Mouse (Mus musculus) layer of hippocampus, postnatal 10 days (tissue): ENCODE measurements around the gene Atad1. TPM values are rescaled to one million over a fixed set of nuclear protein-coding genes. Genes with fewer than 3 reads are reported as not detected.
A peak's percentile ranks its signal among the peaks of the same experiment; 100 is the strongest.
"Not testable (repeated sequence)": the region's sequence is repeated elsewhere in the genome, so short reads cannot be mapped to it uniquely, and the experiment has no call there.

Experiments
- DNase-seq, 2 experiments: peaks; one replicate each; pipeline ENCODE4 v3.0.0; 2021; ENCODE audit warnings: low spot score in 2 of 2
- long read RNA-seq: library from polyadenylated mRNA; stranded (forward); transcript quantifications from one replicate; pipeline ENCODE4 v2.0.0, GENCODE M21; 2023
- total RNA-seq, 2 experiments: library from RNA; stranded (reverse); gene quantifications; 2 replicates each; pipeline ENCODE4 v1.2.3; 2021

Atad1 gene
- total RNA-seq, result 100 to 1,000 TPM; 105 to 121 TPM
- long read RNA-seq, transcript Atad1-203 (10 exons, 3,771 nt), result major isoform, 84 of 98 reads
- long read RNA-seq, partial matches to known transcripts, result 4 of 98 reads
- long read RNA-seq, other reads (novel, unspliced or antisense), result 9 of 98 reads

DNA sequence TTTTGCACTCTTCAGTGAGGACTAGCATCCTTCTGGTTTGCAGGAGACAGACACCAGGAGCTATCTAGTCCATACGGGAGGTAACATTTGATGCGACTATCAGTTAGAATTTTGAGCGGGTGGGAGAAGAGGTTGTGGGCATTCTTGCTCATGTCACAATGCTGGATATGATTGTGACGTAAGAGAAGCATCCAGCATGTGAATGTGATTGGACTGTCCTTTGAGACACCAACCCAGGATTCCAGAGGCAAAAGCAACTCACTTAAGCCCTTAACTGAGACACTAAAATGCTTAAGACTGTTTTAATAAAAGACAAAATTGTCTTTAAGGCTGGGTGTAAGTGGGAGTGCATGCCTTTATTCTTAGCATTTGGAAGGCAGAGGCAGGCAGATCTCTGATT is at the start of gene Atad1:
Gene Atad1 (minus strand): TSS at position 101 of the 400 bp plus-strand sequence.
- no peak for DNase-seq

DNA sequence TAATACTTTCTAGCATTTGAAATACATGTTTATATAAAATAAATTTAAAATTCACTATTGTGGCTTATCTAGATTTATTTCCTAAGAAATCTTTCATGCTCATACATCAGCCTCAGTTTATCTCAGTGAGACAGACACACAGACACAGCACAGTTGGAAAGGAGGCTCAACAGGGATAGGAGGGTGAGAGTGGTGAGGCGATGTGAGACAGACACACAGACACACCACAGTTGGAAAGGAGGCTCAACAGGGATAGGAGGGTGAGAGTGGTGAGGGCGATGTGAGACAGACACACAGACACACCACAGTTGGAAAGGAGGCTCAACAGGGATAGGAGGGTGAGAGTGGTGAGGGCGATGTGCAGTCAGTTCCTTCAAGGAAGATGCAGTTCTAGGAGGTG is 48.4 kb upstream of the Atad1 start:
- DNase-seq, result not testable (repeated sequence)

DNA sequence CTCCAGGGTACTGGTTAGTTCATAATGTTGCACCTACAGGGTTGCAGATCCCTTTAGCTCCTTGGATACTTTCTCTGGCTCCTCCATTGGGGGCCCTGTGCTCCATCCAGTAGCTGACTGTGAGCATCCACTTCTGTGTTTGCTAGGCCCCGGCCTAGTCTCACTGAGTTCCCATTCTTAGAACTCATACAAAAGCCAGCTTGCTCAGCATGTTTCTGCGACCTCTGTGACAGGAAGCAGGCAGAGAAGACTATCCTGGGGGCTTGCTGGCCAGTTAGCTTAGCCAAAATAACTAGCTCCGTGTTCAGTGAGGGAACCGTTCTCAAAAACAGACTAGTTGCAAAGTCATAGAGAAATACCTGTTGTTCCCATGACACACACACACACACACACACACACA is 47.8 kb upstream of the Atad1 start:
- DNase-seq, result not testable (repeated sequence)

DNA sequence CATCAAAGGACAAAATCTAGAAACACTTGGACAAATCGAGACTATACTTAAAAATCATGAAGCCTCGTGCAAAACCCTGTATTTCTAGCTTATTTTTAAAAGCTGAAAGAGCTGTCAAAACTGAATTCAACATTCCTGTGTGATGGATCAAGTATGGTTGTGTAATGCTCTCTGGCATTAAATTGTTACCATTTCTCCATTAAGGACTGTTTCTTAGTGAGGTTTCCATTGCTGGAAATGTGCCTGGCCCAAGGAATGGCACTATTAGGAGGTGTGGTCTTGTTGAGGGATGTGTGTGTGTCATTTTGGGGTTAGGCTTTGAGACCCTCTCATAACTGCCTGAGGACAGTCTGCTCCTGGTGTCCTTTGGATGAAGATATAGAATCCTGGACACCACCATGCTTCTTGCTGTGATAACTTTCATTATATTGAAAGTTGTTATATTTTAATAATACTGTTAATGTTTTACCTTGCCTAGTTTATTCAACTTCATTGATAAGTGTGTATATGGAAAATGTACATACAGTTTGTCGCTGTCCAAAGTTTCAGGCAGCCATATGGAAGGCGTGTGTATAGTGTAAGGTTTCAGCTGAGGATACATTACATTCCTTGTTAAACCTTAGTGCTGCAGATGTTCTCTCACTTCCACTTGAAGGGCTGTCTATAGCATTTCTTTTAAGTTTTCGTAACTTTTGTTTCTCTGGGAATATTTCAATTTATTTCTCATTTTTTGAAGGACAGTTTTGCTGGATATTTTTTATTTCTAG is 41.9 kb upstream of the Atad1 start:
- DNase-seq, result no peak

DNA sequence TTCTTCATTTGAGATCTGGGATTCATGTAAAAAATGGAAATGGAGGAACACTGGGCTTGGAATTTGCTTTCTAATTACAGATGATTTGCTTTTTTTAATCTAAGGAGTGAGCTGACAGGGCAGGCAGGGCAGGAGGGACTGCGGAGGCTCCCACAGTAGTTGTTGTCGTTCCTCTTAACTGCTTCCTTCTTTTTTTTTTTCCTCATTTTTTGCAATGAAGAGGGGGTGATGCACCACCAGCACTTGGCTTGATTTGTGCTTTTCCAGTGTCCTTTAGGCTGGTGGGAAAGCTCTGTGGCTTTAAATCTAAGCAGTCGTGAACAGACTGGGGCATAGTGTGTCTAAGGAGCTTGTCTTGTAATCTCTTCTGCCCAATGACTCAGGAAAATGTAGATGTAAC is 39.5 kb upstream of the Atad1 start:
- no peak for DNase-seq

DNA sequence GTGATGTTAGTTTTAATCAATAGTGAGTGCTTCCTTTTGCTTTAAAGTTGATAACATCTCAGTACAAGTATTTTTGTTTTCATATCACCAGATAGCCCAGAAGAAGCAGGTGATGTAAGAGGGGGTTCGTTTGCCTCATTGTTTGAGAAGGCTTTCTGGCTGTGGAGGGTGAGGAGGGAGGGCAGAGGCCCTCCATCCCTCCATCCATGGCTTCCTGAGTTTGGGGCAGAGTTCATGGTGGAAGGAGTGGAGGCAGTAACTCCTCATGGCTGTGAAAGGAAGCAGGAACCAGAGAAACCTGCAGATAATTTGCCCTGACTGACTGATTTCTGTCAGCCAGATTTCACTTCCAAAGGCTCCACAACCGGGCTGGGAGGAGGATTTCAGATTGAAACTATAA is 38.8 kb upstream of the Atad1 start:
- DNase-seq, result no peak

DNA sequence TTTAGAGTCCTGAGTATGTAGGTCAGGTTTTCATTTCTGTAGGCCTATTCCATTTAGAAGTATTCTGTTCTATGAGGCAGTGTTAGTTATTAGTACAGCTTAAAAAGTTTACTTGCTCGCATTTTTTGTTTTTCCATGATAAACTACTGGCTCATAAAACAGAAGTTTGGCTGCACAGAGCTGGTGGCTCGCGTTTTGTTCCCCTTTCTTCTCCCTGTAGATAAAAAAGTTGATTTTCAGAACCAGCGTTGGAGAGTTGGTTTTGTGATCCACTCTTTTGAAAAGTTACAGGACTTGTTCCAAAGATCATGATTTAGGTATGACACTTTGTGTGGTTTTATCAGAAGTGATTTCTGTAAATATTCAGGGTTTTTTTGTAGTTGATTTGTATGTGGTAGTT is 22.9 kb upstream of the Atad1 start:
- no peak for DNase-seq

DNA sequence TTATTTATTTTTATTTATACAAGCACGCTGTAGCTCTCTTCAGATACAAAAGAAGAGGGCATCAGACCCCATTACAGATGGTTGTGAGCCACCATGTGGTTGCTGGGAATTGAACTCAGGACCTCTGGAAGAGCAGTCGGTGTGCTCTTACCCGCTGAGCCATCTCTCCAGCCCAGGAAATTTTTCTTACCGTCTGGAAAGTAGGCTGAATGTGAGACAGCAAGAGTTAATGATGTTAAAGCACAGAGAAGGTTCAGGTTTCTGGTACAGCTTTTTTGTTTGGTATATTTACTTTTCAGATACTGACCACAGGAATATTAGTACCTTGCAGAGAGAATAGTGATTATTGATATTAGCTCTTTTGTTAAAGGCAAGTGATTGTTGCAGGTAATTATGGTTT is 21.6 kb upstream of the Atad1 start:
- DNase-seq, result no peak

DNA sequence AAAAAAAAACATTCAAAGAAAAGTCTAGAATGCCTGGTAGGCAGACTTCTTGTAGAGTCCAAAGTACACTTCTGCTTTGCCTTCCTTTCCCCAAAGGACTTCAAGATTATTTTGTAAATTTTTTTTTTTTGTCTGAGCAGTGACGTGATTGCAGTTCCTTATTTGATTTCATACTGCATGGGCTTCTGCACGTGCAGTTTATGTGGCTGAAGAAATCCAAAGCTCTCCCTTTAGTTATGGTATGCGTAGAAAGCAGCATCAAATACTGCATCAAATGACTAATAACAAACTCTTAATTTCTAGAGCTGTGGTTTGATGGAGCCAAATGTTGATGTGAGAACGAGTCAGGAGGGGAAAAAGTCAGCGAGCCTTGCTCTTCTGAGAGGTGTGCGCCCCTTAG is 20.9 kb upstream of the Atad1 start:
- DNase-seq, result no peak

DNA sequence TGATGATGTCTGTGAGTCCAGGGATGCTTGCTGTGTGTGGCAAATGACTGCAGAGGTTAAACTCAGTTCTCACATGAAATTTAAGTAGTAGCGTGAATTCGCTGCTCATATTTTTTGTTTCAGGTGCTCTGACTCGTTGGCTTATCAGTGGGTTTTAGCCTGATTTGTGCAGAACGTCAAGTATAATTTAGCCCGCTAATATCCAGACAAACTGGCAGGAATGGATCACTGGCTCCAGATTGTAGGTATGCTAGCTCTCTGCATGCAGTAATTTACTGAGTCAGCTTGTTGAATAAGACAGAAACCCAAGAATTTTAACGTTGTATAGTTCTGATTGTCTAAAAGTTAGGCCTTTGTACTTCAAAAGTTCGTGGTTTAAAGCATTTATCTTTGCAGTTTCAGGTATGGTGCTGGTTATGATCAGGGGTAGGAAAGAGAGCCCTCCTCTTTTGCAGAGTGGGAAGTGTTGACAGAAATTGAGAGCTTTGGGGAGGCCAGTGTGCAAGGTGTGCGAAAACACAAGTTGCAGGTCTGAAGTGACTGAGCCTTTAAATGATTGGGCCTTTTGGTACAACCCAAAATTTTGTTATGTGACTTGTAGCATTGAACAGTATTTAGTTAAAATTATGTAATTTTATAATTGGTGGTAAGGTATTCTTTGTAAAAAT is 19.9 kb upstream of the Atad1 start:
- no peak for DNase-seq

DNA sequence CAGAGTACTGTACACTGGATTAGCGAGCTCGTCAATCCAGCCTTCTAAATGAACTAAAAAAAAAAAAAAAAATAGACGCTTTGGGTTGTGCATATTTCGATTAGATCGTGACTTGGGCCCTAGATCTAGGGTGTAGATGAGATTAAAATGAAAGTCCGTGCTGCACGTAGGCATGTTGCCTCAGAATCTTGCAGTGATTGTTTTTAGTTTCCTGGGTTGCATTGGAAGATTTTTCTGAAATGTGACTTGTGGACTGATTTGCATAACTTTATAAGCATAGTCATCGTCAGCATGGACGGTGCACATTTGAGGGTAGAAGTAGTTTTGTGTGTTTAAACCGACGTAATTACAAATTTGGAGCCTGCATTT is 19.2 kb upstream of the Atad1 start:
- DNase-seq, result no peak

DNA sequence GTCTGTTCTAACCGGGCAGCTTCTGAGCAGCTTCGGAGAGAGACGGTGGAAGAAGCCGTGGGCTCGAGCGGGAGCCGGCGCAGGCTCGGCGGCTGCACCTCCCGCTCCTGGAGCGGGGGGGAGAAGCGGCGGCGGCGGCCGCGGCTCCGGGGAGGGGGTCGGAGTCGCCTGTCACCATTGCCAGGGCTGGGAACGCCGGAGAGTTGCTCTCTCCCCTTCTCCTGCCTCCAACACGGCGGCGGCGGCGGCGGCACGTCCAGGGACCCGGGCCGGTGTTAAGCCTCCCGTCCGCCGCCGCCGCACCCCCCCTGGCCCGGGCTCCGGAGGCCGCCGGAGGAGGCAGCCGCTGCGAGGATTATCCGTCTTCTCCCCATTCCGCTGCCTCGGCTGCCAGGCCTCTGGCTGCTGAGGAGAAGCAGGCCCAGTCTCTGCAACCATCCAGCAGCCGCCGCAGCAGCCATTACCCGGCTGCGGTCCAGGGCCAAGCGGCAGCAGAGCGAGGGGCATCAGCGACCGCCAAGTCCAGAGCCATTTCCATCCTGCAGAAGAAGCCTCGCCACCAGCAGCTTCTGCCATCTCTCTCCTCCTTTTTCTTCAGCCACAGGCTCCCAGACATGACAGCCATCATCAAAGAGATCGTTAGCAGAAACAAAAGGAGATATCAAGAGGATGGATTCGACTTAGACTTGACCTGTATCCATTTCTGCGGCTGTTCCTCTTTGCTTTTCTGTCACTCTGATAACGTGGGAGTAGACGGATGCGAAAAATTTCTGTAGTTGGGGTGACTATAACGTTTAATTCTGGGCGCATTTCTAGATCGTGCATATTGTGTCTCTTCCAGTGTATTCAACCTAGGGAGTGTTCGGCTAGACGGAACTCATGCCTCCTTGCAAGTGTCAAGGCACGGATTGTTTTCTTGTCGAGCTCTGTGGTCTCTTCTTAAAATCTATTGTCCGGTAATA is 18.5 kb upstream of the Atad1 start:
- peak; percentile 58 to 72 for DNase-seq

DNA sequence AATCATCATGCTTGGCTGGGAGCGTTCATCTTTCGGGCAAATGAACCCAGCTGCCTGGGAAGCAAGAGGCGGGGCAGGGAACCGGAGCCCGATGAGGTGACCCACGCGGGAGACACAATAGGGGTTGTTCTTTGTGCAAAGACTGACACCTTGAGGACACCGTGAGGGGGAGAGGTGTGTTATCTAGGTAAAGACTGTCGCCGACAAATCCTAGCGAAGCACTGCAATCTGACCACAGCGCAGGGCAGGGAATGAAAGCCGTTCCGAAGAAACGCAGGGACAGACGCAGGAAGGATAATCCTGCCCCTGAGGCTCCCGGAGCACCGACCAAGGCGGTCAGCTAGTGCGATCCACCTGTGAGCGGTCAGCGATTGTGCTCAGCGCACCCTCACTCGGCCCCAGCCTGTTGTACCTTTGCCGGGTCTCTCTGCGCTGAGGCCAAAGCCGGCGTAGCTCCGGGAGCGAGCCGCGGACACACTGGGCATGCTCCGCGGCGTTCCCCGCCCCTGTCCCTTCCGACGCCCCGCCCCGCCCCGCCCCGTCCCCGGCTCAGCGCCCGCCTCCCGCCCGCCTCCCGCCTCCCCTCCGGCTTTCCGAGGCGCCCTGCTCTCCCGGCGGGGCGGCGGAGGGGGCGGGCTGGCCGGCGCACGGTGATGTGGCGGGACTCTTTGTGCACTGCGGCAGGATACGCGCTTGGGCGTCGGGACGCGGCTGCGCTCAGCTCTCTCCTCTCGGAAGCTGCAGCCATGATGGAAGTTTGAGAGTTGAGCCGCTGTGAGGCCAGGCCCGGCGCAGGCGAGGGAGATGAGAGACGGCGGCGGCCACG is 17.5 kb upstream of the Atad1 start, which contains the start of gene Pten:
Gene Pten (plus strand): TSS at position 598 of the 826 bp plus-strand sequence.
- peak; percentile 99 for DNase-seq

DNA sequence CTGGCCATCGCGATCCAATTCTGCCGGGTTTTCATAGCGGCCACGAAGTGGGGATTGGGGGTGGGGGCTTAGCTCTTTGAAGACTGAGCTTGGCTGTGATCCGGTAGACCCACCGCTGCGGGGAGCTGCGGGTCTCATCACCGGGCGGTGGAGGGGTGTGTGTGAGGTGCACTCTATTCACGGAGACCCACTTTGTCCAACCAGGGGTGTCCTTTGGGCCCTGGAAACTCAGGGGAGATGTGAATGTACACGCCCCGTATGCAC is 17.0 kb upstream of the Atad1 start:
- no peak for DNase-seq

DNA sequence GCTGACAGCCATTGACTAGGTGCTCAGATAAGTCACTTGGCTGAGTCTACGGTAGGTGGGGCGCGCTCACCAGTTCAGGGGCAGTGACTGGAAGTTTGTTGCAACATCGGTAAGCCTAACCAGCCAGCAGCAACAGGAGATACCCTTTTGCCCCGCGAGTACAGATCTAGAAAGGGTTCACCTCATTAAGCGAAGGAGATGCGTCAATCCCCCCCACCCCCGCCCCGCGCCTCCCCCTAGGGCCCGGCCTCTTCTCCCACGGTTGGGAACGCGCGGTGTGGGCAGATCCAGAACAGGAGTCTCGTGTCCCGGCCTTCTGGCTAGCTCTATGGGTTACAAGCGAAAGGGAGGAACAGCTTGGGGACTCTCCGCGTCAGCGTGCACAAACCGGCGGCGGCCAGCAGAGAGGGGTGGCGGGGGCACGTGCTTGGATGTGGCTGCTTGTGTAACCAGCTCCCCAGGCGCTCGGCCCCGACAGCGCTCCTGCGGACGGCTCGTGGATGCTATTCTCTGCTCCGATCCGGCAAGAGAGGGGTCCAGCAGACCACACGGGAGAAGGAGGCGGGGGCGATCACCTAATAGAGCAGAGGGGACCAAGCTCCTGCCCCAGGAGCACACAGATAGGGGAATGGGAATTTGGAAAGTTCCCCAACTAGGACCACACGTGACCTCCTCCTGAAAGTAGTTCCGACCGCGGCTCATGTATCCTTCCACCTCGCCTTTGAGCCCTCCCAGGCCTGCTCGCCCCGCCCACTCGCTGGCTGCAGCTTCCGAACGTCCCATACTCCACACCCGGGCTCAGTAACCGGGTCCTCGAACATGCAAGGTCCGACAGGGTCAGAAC is 16.4 kb upstream of the Atad1 start:
- peak; percentile 97 for DNase-seq

DNA sequence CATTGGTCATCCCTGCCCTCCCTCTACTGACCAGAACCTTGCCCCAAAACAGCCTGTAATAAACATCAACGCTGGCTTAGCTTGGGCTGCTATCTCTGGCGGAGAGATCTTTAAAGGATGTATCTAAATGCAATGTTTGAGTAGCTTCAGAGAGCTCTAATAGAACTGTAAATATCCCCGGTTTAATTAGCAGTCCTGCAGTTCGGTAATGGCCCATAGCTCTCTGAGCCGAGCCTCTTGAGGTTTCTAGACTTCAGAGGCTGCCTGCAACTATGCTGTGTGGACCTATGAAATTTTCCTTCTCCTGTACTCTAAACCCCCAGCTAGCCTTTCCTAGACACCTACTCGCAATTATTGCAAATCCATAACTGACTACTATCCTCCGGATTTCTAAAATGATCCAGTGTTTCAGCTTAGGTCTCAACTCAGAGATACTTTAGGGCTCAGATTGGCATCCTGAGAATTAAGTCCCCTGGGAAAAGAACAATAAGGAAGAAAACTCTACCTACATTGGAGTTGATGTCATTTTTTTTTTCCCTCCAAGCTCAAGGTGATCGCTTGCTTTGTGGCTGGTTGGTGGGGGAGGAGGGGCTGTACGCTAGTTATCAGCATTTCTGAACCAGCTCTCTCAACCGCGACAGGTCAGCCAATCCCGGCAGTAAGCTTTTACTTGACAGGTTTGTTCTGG is 15.7 kb upstream of the Atad1 start:
- peak in 1 of 2 experiments; percentile 6 for DNase-seq

DNA sequence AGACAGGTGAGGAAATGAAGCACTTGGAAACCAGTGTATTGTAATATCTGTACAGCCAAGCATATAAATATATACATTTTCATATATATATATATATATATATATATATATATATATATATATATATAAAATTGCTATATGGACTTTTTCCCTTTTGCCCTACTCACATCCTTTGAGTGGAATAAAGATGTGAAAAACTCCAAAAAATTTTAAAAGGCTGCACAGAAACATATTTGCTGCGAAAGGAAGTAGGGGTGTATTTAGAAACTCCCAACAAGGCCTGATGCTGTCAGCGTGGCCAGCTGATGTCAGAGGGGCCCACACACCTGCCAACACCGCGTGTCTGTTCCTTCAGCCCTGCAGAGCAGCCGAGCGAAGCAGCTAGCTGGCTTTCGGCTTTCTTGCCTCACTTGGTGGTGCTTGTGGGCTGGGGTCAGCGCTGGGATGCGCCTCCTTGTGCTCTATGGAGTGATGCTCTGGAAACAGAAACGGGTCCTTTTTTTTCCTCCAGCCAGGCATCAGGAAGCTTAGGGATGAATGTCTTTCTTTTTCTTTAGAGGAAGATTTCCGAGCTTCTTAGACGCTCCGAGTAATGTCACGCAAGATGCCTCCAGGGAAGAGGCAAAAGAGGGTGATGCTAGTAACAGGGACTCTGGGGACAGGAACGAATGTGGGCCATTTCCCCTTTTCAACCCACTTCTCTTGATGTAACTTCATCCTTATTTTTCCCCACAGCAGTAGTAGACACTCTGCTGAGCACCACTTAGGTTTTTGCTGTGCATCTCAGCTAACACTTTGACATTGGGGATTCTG is 14.8 kb upstream of the Atad1 start:
- DNase-seq, result peak in 1 of 2 experiments; percentile 19

DNA sequence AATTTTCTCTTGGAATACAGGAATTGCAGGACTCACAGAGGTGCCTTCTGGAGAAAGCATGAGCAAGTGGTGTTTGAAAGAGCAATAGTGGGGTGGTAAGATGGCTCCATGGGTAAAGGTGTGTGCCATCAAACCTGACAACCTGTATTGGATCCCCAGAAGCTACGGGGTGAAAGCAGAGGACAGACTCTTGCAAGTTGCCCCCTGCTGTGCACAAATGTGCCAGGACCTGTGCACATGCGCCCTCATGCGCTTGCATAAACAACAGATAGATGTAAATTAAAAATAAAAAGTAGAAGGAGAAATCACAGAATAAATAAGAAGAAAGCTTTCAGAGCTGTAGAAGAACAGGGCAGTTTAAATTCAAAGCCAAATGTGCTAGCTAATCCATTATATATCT is 13.8 kb upstream of the Atad1 start:
- no peak for DNase-seq
